Mouse (Mus musculus): ENCODE data around the gene Ppp6r2.

GRCm38 (mm10) chr15:89305966-89306365 lies 94.6 kb downstream of the Ppp6r2 start:
- no peak for TF ChIP-seq CTCF (IDR thresholded peaks at IDR 0.05; ENCODE audit: extremely low read depth, insufficient read length, insufficient replicate concordance, low read depth, low read length)
- no peak for TF ChIP-seq POLR2A (IDR thresholded peaks at IDR 0.05; ENCODE audit: low read depth, low read length)
